Mouse (Mus musculus) CH12.LX (cell line): ENCODE measurements around the gene Cadm1. TPM values are rescaled to one million over a fixed set of nuclear protein-coding genes. Genes with fewer than 3 reads are reported as not detected.

ENCODE experiments used
- DNase-seq: peaks from one replicate; pipeline ENCODE4 v3.0.0-alpha.2; 2013; ENCODE audit errors: extremely low read depth
- H3K27ac ChIP-seq: 2 replicates; pipeline ENCODE4 v1.5.1; 2012; ENCODE audit warnings: low read depth, mild to moderate bottlenecking, control low read depth, moderate library complexity; ENCODE audit not compliant: insufficient read depth
- H3K27me3 ChIP-seq: replicated peaks from 2 replicates; pipeline ENCODE3; 2012; ENCODE audit warnings: inconsistent platforms
- H3K36me3 ChIP-seq, 2 experiments: replicated peaks in 1 of 2; 2 replicates each; pipeline versions ENCODE3 to v1.6.1; 2012; ENCODE audit warnings: inconsistent platforms in 1 of 2, low read length in 1 of 2, mild to moderate bottlenecking in 1 of 2, mixed read lengths in 1 of 2, moderate library complexity in 1 of 2; ENCODE audit not compliant: control insufficient read depth in 1 of 2, insufficient read depth in 1 of 2
- H3K4me1 ChIP-seq, 2 experiments: 2 replicates each; pipeline ENCODE4 v1.6.1; 2012; ENCODE audit warnings: inconsistent platforms in 1 of 2, moderate library complexity in 1 of 2; ENCODE audit not compliant: insufficient read depth in 2 of 2, control insufficient read depth in 1 of 2
- H3K4me2 ChIP-seq: 2 replicates; pipeline ENCODE4 v1.6.1; 2012; ENCODE audit warnings: low read depth, mild to moderate bottlenecking, control low read depth; ENCODE audit not compliant: poor library complexity, insufficient read depth, severe bottlenecking
- H3K4me3 ChIP-seq, 3 experiments: fragments of 150-350 bp in 1 of 3; sonication (generic) in 1 of 3; replicated peaks in 1 of 3; 2 replicates each; pipeline versions ENCODE3 to v1.5.1; 2011 to 2012; ENCODE audit warnings: low read depth in 2 of 3, low read length in 2 of 3, mild to moderate bottlenecking in 2 of 3, moderate library complexity in 2 of 3, control low read depth in 1 of 3, improper control_type of control experiment in 1 of 3, inconsistent platforms in 1 of 3, mixed read lengths in 1 of 3; ENCODE audit not compliant: poor library complexity in 1 of 3
- H3K79me2 ChIP-seq: replicated peaks from 2 replicates; pipeline ENCODE4 v1.6.1; 2012; ENCODE audit warnings: mild to moderate bottlenecking, moderate library complexity; ENCODE audit not compliant: control insufficient read depth, poor library complexity, insufficient read depth, severe bottlenecking; ENCODE audit errors: extremely low read depth
- H3K9ac ChIP-seq: 2 replicates; pipeline ENCODE4 v1.6.1; 2012; ENCODE audit warnings: low read depth, mild to moderate bottlenecking, control low read depth, moderate library complexity; ENCODE audit not compliant: insufficient read depth
- H3K9me3 ChIP-seq: replicated peaks from 2 replicates; pipeline ENCODE3; 2012; ENCODE audit warnings: low read length, inconsistent platforms, mixed read lengths
- BHLHE40 ChIP-seq: IDR thresholded peaks from 2 replicates; pipeline ENCODE4 v1.6.1; 2011; ENCODE audit warnings: mild to moderate bottlenecking, low read depth, low read length, improper control_type of control experiment
- CHD1 ChIP-seq: IDR thresholded peaks from 2 replicates; pipeline ENCODE4 v1.6.1; 2012; ENCODE audit warnings: low read depth, low read length, improper control_type of control experiment, inconsistent platforms
- CHD2 ChIP-seq: IDR thresholded peaks from 2 replicates; pipeline ENCODE4 v1.6.1; 2011; ENCODE audit warnings: low read length, improper control_type of control experiment
- ELF1 ChIP-seq: IDR thresholded peaks from 2 replicates; pipeline ENCODE4 v1.6.1; 2014; ENCODE audit warnings: low read depth, mild to moderate bottlenecking, inconsistent platforms, low read length, improper control_type of control experiment
- ETS1 ChIP-seq: conservative IDR thresholded peaks from 2 replicates; pipeline ENCODE4 v1.6.1; 2012; ENCODE audit warnings: low read depth, mild to moderate bottlenecking, inconsistent platforms, low read length, improper control_type of control experiment, moderate library complexity
- HCFC1 ChIP-seq: IDR thresholded peaks from 2 replicates; pipeline ENCODE4 v1.6.1; 2012; ENCODE audit warnings: low read depth, mild to moderate bottlenecking, inconsistent platforms, low read length, improper control_type of control experiment
- IRF4 ChIP-seq: IDR thresholded peaks from 2 replicates; pipeline ENCODE4 v1.6.1; 2014; ENCODE audit warnings: low read depth, mild to moderate bottlenecking, inconsistent platforms, low read length, improper control_type of control experiment
- JUN ChIP-seq: IDR thresholded peaks from 2 replicates; pipeline ENCODE4 v1.6.1; 2011; ENCODE audit warnings: low read depth, mild to moderate bottlenecking, low read length, improper control_type of control experiment, moderate library complexity; ENCODE audit not compliant: insufficient read depth
- JUND ChIP-seq: conservative IDR thresholded peaks from 2 replicates; pipeline ENCODE4 v1.6.1; 2011; ENCODE audit warnings: low read depth, low read length, improper control_type of control experiment
- MAFK ChIP-seq: IDR thresholded peaks from 2 replicates; pipeline ENCODE4 v1.6.1; 2011; ENCODE audit warnings: low read length, improper control_type of control experiment; ENCODE audit not compliant: insufficient replicate concordance
- MAX ChIP-seq: IDR thresholded peaks from 2 replicates; pipeline ENCODE4 v1.6.1; 2011; ENCODE audit warnings: low read length, improper control_type of control experiment
- MAZ ChIP-seq: IDR thresholded peaks from 2 replicates; pipeline ENCODE4 v1.6.1; 2012; ENCODE audit warnings: low read depth, mild to moderate bottlenecking, inconsistent platforms, low read length, improper control_type of control experiment, moderate library complexity
- MEF2A ChIP-seq: IDR thresholded peaks from 2 replicates; pipeline ENCODE4 v1.6.1; 2014; ENCODE audit warnings: low read depth, mild to moderate bottlenecking, inconsistent platforms, low read length, improper control_type of control experiment, borderline replicate concordance
- MYC ChIP-seq: IDR thresholded peaks from 2 replicates; pipeline ENCODE4 v1.6.1; 2011; ENCODE audit warnings: low read depth, mild to moderate bottlenecking, improper control_type of control experiment, low read length
- NELFE ChIP-seq: IDR thresholded peaks from 2 replicates; pipeline ENCODE4 v1.6.1; 2011; ENCODE audit warnings: low read depth, low read length, improper control_type of control experiment
- PAX5 ChIP-seq: IDR thresholded peaks from 2 replicates; pipeline ENCODE4 v1.6.1; 2012; ENCODE audit warnings: low read length, inconsistent platforms, mixed read lengths
- POLR2A ChIP-seq: IDR thresholded peaks from 2 replicates; pipeline ENCODE4 v1.6.1; 2011; ENCODE audit warnings: low read depth, mild to moderate bottlenecking, improper control_type of control experiment, low read length
- POLR2AphosphoS2 ChIP-seq: IDR thresholded peaks from 2 replicates; pipeline ENCODE4 v1.6.1; 2011; ENCODE audit warnings: low read depth, low read length, improper control_type of control experiment
- RAD21 ChIP-seq: IDR thresholded peaks from 2 replicates; pipeline ENCODE4 v1.6.1; 2011; ENCODE audit warnings: low read depth, mild to moderate bottlenecking, low read length, improper control_type of control experiment, moderate library complexity
- SMC3 ChIP-seq: IDR thresholded peaks from 2 replicates; pipeline ENCODE4 v1.6.1; 2011; ENCODE audit warnings: low read depth, low read length, improper control_type of control experiment
- TBP ChIP-seq: conservative IDR thresholded peaks from 2 replicates; pipeline ENCODE4 v1.6.1; 2011; ENCODE audit warnings: low read depth, low read length, improper control_type of control experiment
- TCF12 ChIP-seq: IDR thresholded peaks from 2 replicates; pipeline ENCODE4 v1.6.1; 2014; ENCODE audit warnings: low read depth, mild to moderate bottlenecking, inconsistent platforms, low read length, improper control_type of control experiment
- USF1 ChIP-seq: IDR thresholded peaks from 2 replicates; pipeline ENCODE4 v1.6.1; 2014; ENCODE audit warnings: low read depth, mild to moderate bottlenecking, inconsistent platforms, low read length, improper control_type of control experiment
- ZC3H11A ChIP-seq: IDR thresholded peaks from 2 replicates; pipeline ENCODE4 v1.6.1; 2012; ENCODE audit warnings: low read depth, mild to moderate bottlenecking, inconsistent platforms, low read length, improper control_type of control experiment
- dilution Hi-C: fragments of 300-500 bp; cut with MboI; formaldehyde crosslinking; loops from 2 replicates; pipeline ENCODE4 v1.14.3; 2020; ENCODE audit warnings: low sequenced_read_pairs; ENCODE audit not compliant: extremely low pct_unique_long_range_greater_than_20kb, extremely low pct_ligation_motif_present
- in situ Hi-C: fragments of 300-500 bp; cut with MboI; formaldehyde crosslinking; loops from 3 replicates; pipeline ENCODE4 v1.14.3; 2019; ENCODE audit warnings: low sequenced_read_pairs, low pct_ligation_motif_present, low pct_unique_long_range_greater_than_20kb, mixed read lengths
- polyA plus RNA-seq: library from polyadenylated mRNA; unstranded; fragments of >175 nt; gene quantifications from 2 replicates; pipeline ENCODE4 v1.2.1, GENCODE M21; 2012; ENCODE audit warnings: low read depth; ENCODE audit not compliant: insufficient read length
- total RNA-seq, 2 experiments: library from RNA; depleted of rRNA; stranded (reverse); fragments of 300-350 nt in 1 of 2; fragments of >200 nt in 1 of 2; gene quantifications; 2 replicates each; pipeline ENCODE4 v1.2.3; 2012 to 2014

Gene Cadm1
- total and polyA plus RNA-seq, 3 experiments: not detected

GRCm38 (mm10) chr9:47508109-47508508, 21.9 kb upstream of the Cadm1 start:
- in situ Hi-C loops: no loop called here
- H3K9me3 ChIP-seq: peaks cover 62% of the 10 kb centered on the region
- TF ChIP-seq SMC3 (no peak), MEF2A (no peak)
- H3K9ac ChIP-seq: no peak overlapping the region
- dilution Hi-C loops: no loop called here
- no peaks in the 10 kb centered on the region for H3K79me2 ChIP-seq
- no peak overlapping the region for H3K27ac ChIP-seq
- H3K4me2 ChIP-seq: no peak overlapping the region
- H3K4me1 ChIP-seq: no peaks in the 10 kb centered on the region
- H3K4me3 ChIP-seq: no peak overlapping the region
- no peaks in the 10 kb centered on the region for H3K27me3 ChIP-seq
- DNase-seq: no peak
- H3K36me3 ChIP-seq: no peaks in the 10 kb centered on the region

- Histone ChIP-seq H3K27me3 (no peaks in the 10 kb centered on the region), H3K4me3 (no peak overlapping the region), H3K4me2 (no peak overlapping the region), H3K4me1 (no peaks in the 10 kb centered on the region), H3K9me3 (peaks cover 47% of the 10 kb centered on the region), H3K27ac (no peak overlapping the region), H3K9ac (no peak overlapping the region), H3K79me2 (no peaks in the 10 kb centered on the region), H3K36me3 (no peaks in the 10 kb centered on the region)
- dilution Hi-C loops: no loop called here
- DNase-seq: no peak
- in situ Hi-C loops: no loop called here
- TF ChIP-seq MYC (no peak), POLR2A (no peak), BHLHE40 (no peak), JUND (no peak), ETS1 (no peak), PAX5 (no peak), TBP (no peak), POLR2AphosphoS2 (no peak), HCFC1 (no peak)
Observed at GRCm38 (mm10) chr9:47512521-47512920, 17.5 kb upstream of the Cadm1 start.

GRCm38 (mm10) chr9:47514318-47514717, 15.7 kb upstream of the Cadm1 start:
- Histone ChIP-seq H3K4me3 (no peak overlapping the region), H3K27ac (no peak overlapping the region), H3K36me3 (no peaks in the 10 kb centered on the region), H3K4me2 (no peak overlapping the region), H3K4me1 (no peaks in the 10 kb centered on the region), H3K79me2 (no peaks in the 10 kb centered on the region), H3K9me3 (peaks cover 38% of the 10 kb centered on the region), H3K27me3 (no peaks in the 10 kb centered on the region), H3K9ac (no peak overlapping the region)
- dilution Hi-C loops (no loop called here), in situ Hi-C loops (no loop called here)
- TF ChIP-seq NELFE (no peak), USF1 (no peak), CHD1 (no peak), CHD2 (no peak), HCFC1 (no peak), IRF4 (no peak), MAX (no peak), TCF12 (no peak), ELF1 (no peak), RAD21 (no peak), PAX5 (no peak), MAZ (no peak), JUN (no peak), JUND (no peak), ZC3H11A (no peak), POLR2AphosphoS2 (no peak), POLR2A (no peak), MEF2A (no peak), MAFK (no peak)
- DNase-seq: no peak
